Comparison of ENCODE assay signal across 26 mouse cellular contexts in genomic region chr1:47511426-47511825, GRCm38 (mm10).
DNase-seq lines count a peak whose midpoint lies in the region; ATAC-seq and TF ChIP-seq lines count a peak whose summit lies in the region.
"Had no signal": no experiment of that assay in that cellular context is flagged by ENCODE, and none has a peak within 500 bp of the region (broad histone marks: within the 10 kb centered on the region; RNA-seq: fewer than 3 reads in every experiment).

No protein-coding gene starts in this region.

- DNase-seq in brain, adult 2 months (ENCODE audit: low read depth, low spot score) = peak; percentile 17
- DNase-seq in layer of hippocampus, adult 2 months (ENCODE audit: low spot score in 2 of 2) = peak; percentile 29 to 46
- peak; percentile 32 for DNase-seq in layer of hippocampus, adult 9-11 months
- peak; percentile 6 to 20 for DNase-seq in layer of hippocampus, postnatal 36 days
- no peak for DNase-seq in hindbrain, embryonic 10.5 days (ENCODE audit: low spot score)
- DNase-seq: adrenal gland, postnatal 10 days; adrenal gland, postnatal 36 days; B cell, adult 2 months; cerebellum, adult 11 months; cerebellum, adult 2 months; cerebellum, adult 9-11 months; cerebellum, postnatal 25 days; gastrocnemius, postnatal 10 days; heart, adult 11 months had no signal

- H3K4me2 ChIP-seq in hindbrain, embryonic 12.5 days (replicated peaks) = no peak overlapping the region
- no peak overlapping the region for H3K4me2 ChIP-seq in forebrain, embryonic 13.5 days
- H3K4me2 ChIP-seq: embryonic facial prominence, embryonic 12.5 days; embryonic facial prominence, embryonic 15.5 days; forebrain, embryonic 12.5 days; heart, embryonic 11.5 days; hindbrain, embryonic 15.5 days had no signal

- no peaks in the 10 kb centered on the region for H3K36me3 ChIP-seq in hindbrain, embryonic 12.5 days
- H3K36me3 ChIP-seq in hindbrain, embryonic 10.5 days = no peaks in the 10 kb centered on the region
- no peaks in the 10 kb centered on the region for H3K36me3 ChIP-seq in forebrain, embryonic 13.5 days (ENCODE audit: poor library complexity, severe bottlenecking)
- H3K36me3 ChIP-seq: embryonic facial prominence, embryonic 12.5 days; embryonic facial prominence, embryonic 15.5 days; forebrain, embryonic 12.5 days; G1E; hindbrain, embryonic 15.5 days had no signal

- no peaks in the 10 kb centered on the region for H3K4me1 ChIP-seq in hindbrain, embryonic 12.5 days
- no peaks in the 10 kb centered on the region for H3K4me1 ChIP-seq in hindbrain, embryonic 10.5 days (replicated peaks)
- H3K4me1 ChIP-seq in forebrain, embryonic 13.5 days = no peaks in the 10 kb centered on the region
- H3K4me1 ChIP-seq: embryonic facial prominence, embryonic 12.5 days; embryonic facial prominence, embryonic 15.5 days; forebrain, embryonic 12.5 days; hindbrain, embryonic 15.5 days had no signal

- WGBS in hindbrain, embryonic 12.5 days = 92% methylated on average over 5 of the region's 5 CpGs
- 92% methylated on average over 5 of the region's 5 CpGs for WGBS in hindbrain, embryonic 10.5 days
- 94% methylated on average over 5 of the region's 5 CpGs for WGBS in forebrain, embryonic 13.5 days

- no peaks in the 10 kb centered on the region for H3K9me3 ChIP-seq in hindbrain, embryonic 12.5 days (replicated peaks)
- H3K9me3 ChIP-seq in hindbrain, embryonic 10.5 days = no peaks in the 10 kb centered on the region
- H3K9me3 ChIP-seq in forebrain, embryonic 13.5 days (replicated peaks) = no peaks in the 10 kb centered on the region
- H3K9me3 ChIP-seq: embryonic facial prominence, embryonic 12.5 days; embryonic facial prominence, embryonic 15.5 days; forebrain, embryonic 12.5 days; G1E; hindbrain, embryonic 15.5 days had no signal

- peak overlapping the region; percentile 12; the same call in 1 of the 2 replicates for H3K27ac ChIP-seq in layer of hippocampus, adult 2 months
- H3K27ac ChIP-seq in hindbrain, embryonic 12.5 days = no peak overlapping the region
- H3K27ac ChIP-seq in hindbrain, embryonic 10.5 days = no peak overlapping the region
- no peak overlapping the region for H3K27ac ChIP-seq in forebrain, embryonic 13.5 days
- H3K27ac ChIP-seq: embryonic facial prominence, embryonic 12.5 days; embryonic facial prominence, embryonic 15.5 days; forebrain, embryonic 12.5 days; hindbrain, embryonic 15.5 days had no signal

- no peak for TF ChIP-seq CTCF in layer of hippocampus, adult 2 months (conservative IDR thresholded peaks at IDR 0.05)

- no peak overlapping the region for H3K4me3 ChIP-seq in layer of hippocampus, adult 2 months
- H3K4me3 ChIP-seq in hindbrain, embryonic 12.5 days = no peak overlapping the region
- no peak overlapping the region for H3K4me3 ChIP-seq in hindbrain, embryonic 10.5 days
- H3K4me3 ChIP-seq in forebrain, embryonic 13.5 days = no peak overlapping the region
- H3K4me3 ChIP-seq: embryonic facial prominence, embryonic 12.5 days; embryonic facial prominence, embryonic 15.5 days; erythroblast, embryonic 14.5 days; forebrain, embryonic 12.5 days; hindbrain, embryonic 15.5 days had no signal

- no peaks in the 10 kb centered on the region for H3K27me3 ChIP-seq in hindbrain, embryonic 12.5 days
- H3K27me3 ChIP-seq in hindbrain, embryonic 10.5 days (ENCODE audit: insufficient read depth, poor library complexity, severe bottlenecking) = no peaks in the 10 kb centered on the region
- H3K27me3 ChIP-seq in forebrain, embryonic 13.5 days = no peaks in the 10 kb centered on the region
- H3K27me3 ChIP-seq: CH12.LX; embryonic facial prominence, embryonic 12.5 days; embryonic facial prominence, embryonic 15.5 days; forebrain, embryonic 12.5 days; hindbrain, embryonic 15.5 days; Patski had no signal

- ATAC-seq in hindbrain, embryonic 12.5 days (ENCODE audit: low FRiP score) = no peak
- no peak for ATAC-seq in forebrain, embryonic 13.5 days
- ATAC-seq: forebrain, embryonic 16.5 days; Patski had no signal

- no peak overlapping the region for H3K9ac ChIP-seq in hindbrain, embryonic 12.5 days
- no peak overlapping the region for H3K9ac ChIP-seq in forebrain, embryonic 13.5 days
- H3K9ac ChIP-seq: embryonic facial prominence, embryonic 12.5 days; embryonic facial prominence, embryonic 15.5 days; forebrain, embryonic 12.5 days; hindbrain, embryonic 15.5 days had no signal
